Mouse (Mus musculus): ENCODE data around the gene Macf1. TPM values are rescaled to one million over a fixed set of nuclear protein-coding genes. Genes with fewer than 3 reads are reported as not detected.
A peak's percentile ranks its signal among the peaks of the same experiment; 100 is the strongest.

Macf1 gene
- polyA plus RNA-seq, 1 experiment from 2014 or later = 28.9 TPM

DNA sequence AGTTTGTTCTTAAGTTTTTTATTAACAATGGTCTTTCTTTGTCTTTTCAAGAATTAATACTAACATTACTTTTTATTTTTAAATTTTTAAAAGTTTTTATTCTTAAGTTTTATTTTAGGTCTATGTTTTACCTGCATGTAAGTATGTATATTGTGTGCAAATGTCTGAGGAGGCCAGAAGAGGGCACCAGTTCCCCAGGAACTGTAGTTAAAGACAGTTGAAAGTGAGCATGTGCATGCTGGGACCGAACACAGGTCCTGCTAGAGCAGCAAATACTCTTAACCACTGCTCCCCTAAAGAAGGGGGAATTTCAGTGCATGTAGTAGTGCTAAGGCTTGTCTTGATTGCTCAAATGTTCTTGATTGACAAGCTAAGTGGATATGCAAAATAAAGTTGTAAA lies 77.0 kb downstream of the Macf1 start:
- Histone ChIP-seq H3K4me3 (ENCODE audit: low read depth, low read length) (no peak overlapping the region), H3K9ac (ENCODE audit: low read length) (no peak overlapping the region), H3K9me3 (ENCODE audit: control insufficient read depth, low read length) (no peaks in the 10 kb centered on the region), H3K36me3 (ENCODE audit: control insufficient read depth, insufficient read depth, low read length) (no peaks in the 10 kb centered on the region), H3K4me1 (replicated peaks; ENCODE audit: control insufficient read depth, insufficient read depth) (no peaks in the 10 kb centered on the region), H3K27me3 (ENCODE audit: control insufficient read depth, insufficient read depth, low read length) (no peaks in the 10 kb centered on the region), H3K4me2 (replicated peaks; ENCODE audit: low read depth) (no peak overlapping the region), H3K27ac (replicated peaks) (no peak overlapping the region)
- WGBS = 91% methylated on average over 1 of the region's 1 CpGs
- TF ChIP-seq CTCF (IDR thresholded peaks at IDR 0.05; ENCODE audit: low read depth) = peak; percentile 67
- TF ChIP-seq EP300 (optimal IDR thresholded peaks at IDR 0.05) = no peak
- no peak for DNase-seq (ENCODE audit: low spot score)
- no peak for ATAC-seq (ENCODE audit: low FRiP score, low TSS enrichment)

- no peak for DNase-seq (ENCODE audit: low spot score)
- no peak overlapping the region for H3K4me3 ChIP-seq (ENCODE audit: low read depth, low read length)
Measured at GRCm38 (mm10) chr4:123605948-123606347, 78.2 kb downstream of the Macf1 start.

DNA sequence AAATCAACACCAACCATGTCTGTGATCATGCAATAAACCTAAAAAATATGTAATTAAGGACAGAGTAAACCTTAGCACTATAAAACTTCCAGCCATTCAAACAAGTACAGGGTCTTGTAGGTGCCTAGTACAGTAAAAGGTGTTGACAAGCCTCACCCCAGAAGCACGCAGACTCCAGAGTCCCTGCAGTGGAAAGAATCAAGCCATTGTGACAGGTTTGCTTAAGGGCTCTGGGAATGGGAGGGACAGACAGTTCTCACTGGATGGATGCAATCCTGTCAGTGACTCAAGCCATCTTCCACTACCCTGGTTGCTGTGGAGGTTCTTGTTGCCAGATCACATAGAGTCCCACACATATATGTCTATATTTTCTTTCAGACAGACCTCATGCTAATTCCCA lies 78.9 kb downstream of the Macf1 start:
- DNase-seq (ENCODE audit: low spot score) (no peak), ATAC-seq (ENCODE audit: low FRiP score, low TSS enrichment) (no peak)
- 52% methylated on average over 1 of the region's 1 CpGs for WGBS
- Histone ChIP-seq H3K4me1 (replicated peaks; ENCODE audit: control insufficient read depth, insufficient read depth) (no peaks in the 10 kb centered on the region), H3K36me3 (ENCODE audit: control insufficient read depth, insufficient read depth, low read length) (no peaks in the 10 kb centered on the region), H3K27me3 (ENCODE audit: control insufficient read depth, insufficient read depth, low read length) (no peaks in the 10 kb centered on the region), H3K4me2 (replicated peaks; ENCODE audit: low read depth) (no peak overlapping the region), H3K4me3 (ENCODE audit: low read depth, low read length) (no peak overlapping the region), H3K9me3 (ENCODE audit: control insufficient read depth, low read length) (no peaks in the 10 kb centered on the region), H3K9ac (ENCODE audit: low read length) (no peak overlapping the region), H3K27ac (replicated peaks) (no peak overlapping the region)
- TF ChIP-seq EP300 (optimal IDR thresholded peaks at IDR 0.05) = no peak
- TF ChIP-seq CTCF (IDR thresholded peaks at IDR 0.05; ENCODE audit: low read depth) = no peak

More at GRCm38 (mm10) chr4:123605948-123606347, 78.2 kb downstream of the Macf1 start:
- Histone ChIP-seq H3K27me3 (ENCODE audit: control insufficient read depth, insufficient read depth, low read length) (no peaks in the 10 kb centered on the region), H3K9ac (ENCODE audit: low read length) (no peak overlapping the region), H3K4me2 (replicated peaks; ENCODE audit: low read depth) (no peak overlapping the region), H3K4me1 (replicated peaks; ENCODE audit: control insufficient read depth, insufficient read depth) (no peaks in the 10 kb centered on the region), H3K36me3 (ENCODE audit: control insufficient read depth, insufficient read depth, low read length) (no peaks in the 10 kb centered on the region), H3K9me3 (ENCODE audit: control insufficient read depth, low read length) (no peaks in the 10 kb centered on the region), H3K27ac (replicated peaks) (no peak overlapping the region)
- whole genome bisulfite sequencing = 38% methylated on average over 5 of the region's 5 CpGs
- no peak for ATAC-seq (ENCODE audit: low FRiP score, low TSS enrichment)
- no peak for TF ChIP-seq CTCF (IDR thresholded peaks at IDR 0.05; ENCODE audit: low read depth)
- TF ChIP-seq EP300 (optimal IDR thresholded peaks at IDR 0.05) = no peak

DNA sequence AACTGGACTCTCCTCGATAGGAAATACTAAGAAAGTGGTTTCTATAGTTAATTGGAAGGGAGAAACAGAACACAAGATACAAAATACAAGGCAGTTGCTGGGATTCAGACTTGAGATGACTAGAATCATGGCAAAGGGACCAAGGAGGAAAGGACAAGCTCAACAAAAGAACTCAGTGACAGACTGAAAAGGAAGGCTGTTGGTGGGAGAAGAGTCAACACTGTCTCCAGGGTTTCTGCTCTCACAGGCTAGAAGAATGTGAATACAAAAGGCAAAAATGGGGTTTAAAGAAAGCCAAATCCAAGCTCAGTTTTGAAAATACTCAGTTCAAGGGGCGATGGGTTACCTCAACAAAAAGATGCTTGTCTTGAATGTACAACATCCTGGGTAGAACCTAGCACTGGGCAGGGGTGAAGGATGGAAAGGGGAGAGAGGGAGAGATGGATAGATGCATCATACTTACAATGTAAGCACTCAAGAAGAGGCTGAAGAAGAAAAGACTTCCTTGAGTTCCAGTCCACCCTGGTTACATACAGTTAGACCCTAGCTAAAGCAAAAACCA lies 81.4 kb downstream of the Macf1 start:
- Histone ChIP-seq H3K36me3 (ENCODE audit: control insufficient read depth, insufficient read depth, low read length) (no peaks in the 10 kb centered on the region), H3K4me3 (ENCODE audit: low read depth, low read length) (no peak overlapping the region), H3K27ac (replicated peaks) (no peak overlapping the region), H3K4me2 (replicated peaks; ENCODE audit: low read depth) (no peak overlapping the region), H3K9me3 (ENCODE audit: control insufficient read depth, low read length) (no peaks in the 10 kb centered on the region), H3K27me3 (ENCODE audit: control insufficient read depth, insufficient read depth, low read length) (no peaks in the 10 kb centered on the region), H3K9ac (ENCODE audit: low read length) (no peak overlapping the region), H3K4me1 (replicated peaks; ENCODE audit: control insufficient read depth, insufficient read depth) (no peaks in the 10 kb centered on the region)
- 81% methylated on average over 2 of the region's 2 CpGs for WGBS
- DNase-seq (ENCODE audit: low spot score) = no peak
- ATAC-seq (ENCODE audit: low FRiP score, low TSS enrichment) = no peak
- no peak for TF ChIP-seq EP300 (optimal IDR thresholded peaks at IDR 0.05)
- TF ChIP-seq CTCF (IDR thresholded peaks at IDR 0.05; ENCODE audit: low read depth) = no peak

- no peak for ATAC-seq (ENCODE audit: low FRiP score, low TSS enrichment)
- H3K27me3 ChIP-seq (ENCODE audit: control insufficient read depth, insufficient read depth, low read length) = no peaks in the 10 kb centered on the region
- TF ChIP-seq CTCF (IDR thresholded peaks at IDR 0.05; ENCODE audit: low read depth) = no peak
- no peak for TF ChIP-seq EP300 (optimal IDR thresholded peaks at IDR 0.05)
- H3K27ac ChIP-seq (replicated peaks) = no peak overlapping the region
- no peaks in the 10 kb centered on the region for H3K9me3 ChIP-seq (ENCODE audit: control insufficient read depth, low read length)
- H3K4me3 ChIP-seq (ENCODE audit: low read depth, low read length) = no peak overlapping the region
- no peak overlapping the region for H3K4me2 ChIP-seq (replicated peaks; ENCODE audit: low read depth)
- H3K9ac ChIP-seq (ENCODE audit: low read length) = no peak overlapping the region
- 56% methylated on average over 1 of the region's 1 CpGs for WGBS
- H3K4me1 ChIP-seq (replicated peaks; ENCODE audit: control insufficient read depth, insufficient read depth) = no peaks in the 10 kb centered on the region
- H3K36me3 ChIP-seq (ENCODE audit: control insufficient read depth, insufficient read depth, low read length) = no peaks in the 10 kb centered on the region
- no peak for DNase-seq (ENCODE audit: low spot score)
Measured at GRCm38 (mm10) chr4:123601036-123601435, 83.1 kb downstream of the Macf1 start.

GRCm38 (mm10) chr4:123598519-123599228 lies 85.5 kb downstream of the Macf1 start:
- no peak overlapping the region for H3K9ac ChIP-seq (ENCODE audit: low read length)
- no peak overlapping the region for H3K4me3 ChIP-seq (ENCODE audit: low read depth, low read length)
- no peak for ATAC-seq (ENCODE audit: low FRiP score, low TSS enrichment)
- H3K36me3 ChIP-seq (ENCODE audit: control insufficient read depth, insufficient read depth, low read length) = no peaks in the 10 kb centered on the region
- 61% methylated on average over 11 of the region's 11 CpGs for WGBS
- no peak overlapping the region for H3K4me2 ChIP-seq (replicated peaks; ENCODE audit: low read depth)
- H3K27me3 ChIP-seq (ENCODE audit: control insufficient read depth, insufficient read depth, low read length) = no peaks in the 10 kb centered on the region
- H3K4me1 ChIP-seq (replicated peaks; ENCODE audit: control insufficient read depth, insufficient read depth) = no peaks in the 10 kb centered on the region
- no peak overlapping the region for H3K27ac ChIP-seq (replicated peaks)
- H3K9me3 ChIP-seq (ENCODE audit: control insufficient read depth, low read length) = no peaks in the 10 kb centered on the region
- DNase-seq (ENCODE audit: low spot score) = no peak
- TF ChIP-seq EP300 (optimal IDR thresholded peaks at IDR 0.05) = no peak
- no peak for TF ChIP-seq CTCF (IDR thresholded peaks at IDR 0.05; ENCODE audit: low read depth)

All from stomach, postnatal 0 days (tissue).